Mouse (Mus musculus): Measurements from ENCODE around the gene Dlx5. TPM values are rescaled to one million over a fixed set of nuclear protein-coding genes. Genes with fewer than 3 reads are reported as not detected.

Dlx5 gene
- polyA plus RNA-seq, 1 experiment from 2014 or later: 0.29 TPM

- H3K9ac ChIP-seq: no peak overlapping the region
- H3K4me2 ChIP-seq: no peak overlapping the region
- 61% methylated on average over 7 of the region's 7 CpGs for WGBS
- H3K4me3 ChIP-seq (ENCODE audit: low read depth, low read length): no peak overlapping the region
- H3K27me3 ChIP-seq (ENCODE audit: insufficient read depth, low read length): no peaks in the 10 kb centered on the region
- no peak for ATAC-seq (ENCODE audit: insufficient read depth)
- DNase-seq: no peak
- H3K4me1 ChIP-seq (ENCODE audit: insufficient read depth): no peaks in the 10 kb centered on the region
- no peaks in the 10 kb centered on the region for H3K9me3 ChIP-seq (ENCODE audit: low read depth, low read length)
- no peaks in the 10 kb centered on the region for H3K36me3 ChIP-seq (ENCODE audit: insufficient read depth)
- no peak overlapping the region for H3K27ac ChIP-seq (ENCODE audit: low read depth)
- no peak for TF ChIP-seq CTCF (IDR thresholded peaks at IDR 0.05; ENCODE audit: low read depth)
Observed at GRCm38 (mm10) chr6:6830446-6830845, 51.4 kb downstream of the Dlx5 start.

Other genes starting within 250 kb of the Dlx5 start
- gene Dlx6, start 18.8 kb downstream of the Dlx5 start, polyA plus RNA-seq (2014; fragmentation: Nextera tagmentation; extraction: Ambion mirVana): not detected in 2 replicates
- 4.8 and 5.7 TPM in 2 replicates for gene Sdhaf3, start 73.9 kb upstream of the Dlx5 start, polyA plus RNA-seq (2014; fragmentation: Nextera tagmentation; extraction: Ambion mirVana)